Mouse (Mus musculus): Measurements from ENCODE around the gene Gm49398. TPM values are rescaled to one million over a fixed set of nuclear protein-coding genes. Genes with fewer than 3 reads are reported as not detected.

Gene Gm49398
- total RNA-seq (2023) = not detected

GRCm38 (mm10) chr13:61288739-61289138 lies at the start of gene Gm49398:
TSS of gene Gm49398 (minus strand) at chr13:61288839.

DNA sequence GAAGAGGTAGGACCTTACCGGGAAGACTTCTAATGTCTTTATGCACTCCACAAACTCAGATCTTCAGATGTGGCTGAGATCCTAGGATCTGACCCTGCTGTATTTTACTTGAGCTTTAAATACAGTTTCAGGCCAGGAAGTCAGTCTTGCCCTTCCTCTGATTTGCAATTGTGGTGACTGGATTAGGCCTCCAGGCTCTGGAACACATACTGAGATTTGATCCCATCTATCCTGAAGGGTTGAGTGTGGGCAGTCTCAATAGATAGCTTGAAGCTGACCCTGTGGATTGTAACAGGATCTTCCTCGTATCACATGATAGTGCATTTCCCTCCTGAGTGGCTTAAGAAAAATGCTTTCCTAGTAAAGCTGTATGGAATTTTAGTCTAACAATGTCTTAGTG lies 33.4 kb downstream of the Gm49398 start, which contains the start of gene Cts8:
Cts8 (minus strand) TSS at position 101 of the 400 bp plus-strand sequence.

DNA sequence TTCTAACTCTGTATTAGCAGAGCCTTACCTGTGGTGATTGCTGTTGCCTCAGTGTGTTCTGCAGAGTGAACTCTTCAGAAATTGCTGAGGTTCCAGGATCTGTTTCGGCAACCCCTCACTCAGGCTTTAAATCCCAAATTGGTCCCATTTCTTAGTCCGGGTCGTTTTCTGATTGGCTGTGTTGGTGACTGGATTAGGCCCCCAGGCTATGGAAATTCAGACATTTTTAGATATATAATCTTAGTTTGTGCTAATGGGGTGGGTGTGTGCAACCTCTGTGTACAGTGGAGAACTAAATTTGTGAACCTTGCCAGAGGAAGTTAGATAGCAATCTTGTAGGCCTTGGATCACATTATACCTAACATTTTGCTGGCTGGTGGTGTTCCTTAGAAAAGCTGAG lies 85.3 kb downstream of the Gm49398 start, which contains the start of gene Cts6:
Cts6 (minus strand) TSS at position 101 of the 400 bp plus-strand sequence.

Other genes starting within 250 kb of the Gm49398 start
- not detected for gene Ctsq, start 248.2 kb downstream of the Gm49398 start, total RNA-seq (2023)
- gene Ctsr, start 124.6 kb downstream of the Gm49398 start, total RNA-seq (2023) = not detected
- not detected for gene Cts6, start 85.4 kb downstream of the Gm49398 start, total RNA-seq (2023)
- not detected for gene Cts8, start 33.5 kb downstream of the Gm49398 start, total RNA-seq (2023)
- gene Cts7, start 69.4 kb upstream of the Gm49398 start, total RNA-seq (2023) = not detected